Mouse (Mus musculus) megakaryocyte-erythroid progenitor cell, adult 5-6 weeks (primary cell): ENCODE results near the gene Gm45194. TPM values are rescaled to one million over a fixed set of nuclear protein-coding genes. Genes with fewer than 3 reads are reported as not detected.

Source experiments
- ATAC-seq: replicated peaks from 2 replicates; pipeline ENCODE4 v1.8.0; 2016; ENCODE audit warnings: mild to moderate bottlenecking, inconsistent platforms; ENCODE audit not compliant: severe bottlenecking, poor library complexity, low FRiP score, low TSS enrichment
- total RNA-seq, 2 experiments: library from RNA; stranded (forward) in 1 of 2; stranded (reverse) in 1 of 2; fragments of 200-1000, 215-1000 nt in 1 of 2; fragments of >200 nt in 1 of 2; fragmentation: Nextera tagmentation in 1 of 2; gene quantifications; 2 replicates each; pipeline ENCODE4 v1.2.3; 2014 to 2017

Gm45194 gene
- total RNA-seq (2014; fragmentation: Nextera tagmentation) (not detected in 2 replicates), total RNA-seq (2017) (not detected in 2 replicates)

- no peak for ATAC-seq
Observed at GRCm38 (mm10) chrX:111891089-111891488, at the start of gene Gm45194. TSS of gene Gm45194 (plus strand) at chrX:111891389.

- no peak for ATAC-seq
Observed at GRCm38 (mm10) chrX:111855878-111856277, 35.3 kb upstream of the Gm45194 start.

GRCm38 (mm10) chrX:111881251-111881650 is 9.9 kb upstream of the Gm45194 start:
- no peak for ATAC-seq

GRCm38 (mm10) chrX:111894321-111895050 is 3.3 kb downstream of the Gm45194 start:
- no peak for ATAC-seq

- ATAC-seq = no peak
Observed at GRCm38 (mm10) chrX:111895084-111895779, 4.0 kb downstream of the Gm45194 start.

GRCm38 (mm10) chrX:111917422-111917821 is 26.2 kb downstream of the Gm45194 start:
- no peak for ATAC-seq

- ATAC-seq = no peak
Observed at GRCm38 (mm10) chrX:111960909-111961308, 69.7 kb downstream of the Gm45194 start.

- ATAC-seq = no peak
Observed at GRCm38 (mm10) chrX:111999661-112000060, 108.5 kb downstream of the Gm45194 start.

- no peak for ATAC-seq
Observed at GRCm38 (mm10) chrX:112010707-112011106, 119.5 kb downstream of the Gm45194 start, which contains the start of gene Tex16. TSS of gene Tex16 (plus strand) at chrX:112011007.

GRCm38 (mm10) chrX:112238749-112239148 is 347.6 kb downstream of the Gm45194 start, which contains the start of gene 4933403O08Rik:
TSS of gene 4933403O08Rik (plus strand) at chrX:112239049.
- no peak for ATAC-seq

GRCm38 (mm10) chrX:112242916-112243315 is 351.7 kb downstream of the Gm45194 start:
- no peak for ATAC-seq

GRCm38 (mm10) chrX:112255513-112255912 is 364.3 kb downstream of the Gm45194 start:
- no peak for ATAC-seq

- ATAC-seq = no peak
Observed at GRCm38 (mm10) chrX:112273550-112273949, 382.4 kb downstream of the Gm45194 start.

Other genes starting within 250 kb of the Gm45194 start
- 0.10 TPM in 1 of 2 replicates, not detected in the other for gene Hdx, start 194.3 kb upstream of the Gm45194 start, total RNA-seq (2014; fragmentation: Nextera tagmentation)
- gene Hdx, start 194.3 kb upstream of the Gm45194 start, total RNA-seq (2017) = 0.27 TPM in 1 of 2 replicates, not detected in the other
- gene Tex16, start 119.6 kb downstream of the Gm45194 start, total RNA-seq (2014; fragmentation: Nextera tagmentation) = not detected in 2 replicates
- gene Tex16, start 119.6 kb downstream of the Gm45194 start, total RNA-seq (2017) = not detected in 2 replicates